Mouse (Mus musculus) gastrocnemius, postnatal 25 days (tissue): ENCODE data around the gene Sult2a3. TPM values are rescaled to one million over a fixed set of nuclear protein-coding genes. Genes with fewer than 3 reads are reported as not detected.
"Not testable (repeated sequence)": the region's sequence is repeated elsewhere in the genome, so short reads cannot be mapped to it uniquely, and the experiment has no call there.

ENCODE experiments used
- DNase-seq: peaks from one replicate; pipeline ENCODE4 v3.0.0; 2022
- long read RNA-seq, 2 experiments: library from polyadenylated mRNA; stranded (forward); transcript quantifications; one replicate each; pipeline ENCODE4 v2.0.0; 2021
- total RNA-seq, 2 experiments: library from RNA; stranded (reverse); gene quantifications; 1 replicate in 1 of 2; 2 replicates in 1 of 2; pipeline ENCODE4 v1.2.3; 2021

Sult2a3 gene
- total RNA-seq = not detected
- long read RNA-seq, experiment 1 = 0 reads
- long read RNA-seq, experiment 2 = 0 reads

GRCm38 (mm10) chr7:14122944-14123343 is at the start of gene Sult2a3:
TSS of gene Sult2a3 (minus strand) at chr7:14123044.
- no peak for DNase-seq

- DNase-seq = no peak
Measured at GRCm38 (mm10) chr7:14120436-14120835, 2.4 kb downstream of the Sult2a3 start.

- DNase-seq = not testable (repeated sequence)
Measured at GRCm38 (mm10) chr7:14119865-14120264, 3.0 kb downstream of the Sult2a3 start.

GRCm38 (mm10) chr7:14116761-14117160 is 6.1 kb downstream of the Sult2a3 start:
- DNase-seq = no peak

- not testable (repeated sequence) for DNase-seq
Measured at GRCm38 (mm10) chr7:14114471-14114870, 8.4 kb downstream of the Sult2a3 start.

GRCm38 (mm10) chr7:14047821-14048220 is 75.0 kb downstream of the Sult2a3 start:
- DNase-seq = not testable (repeated sequence)

GRCm38 (mm10) chr7:14030831-14031230 is 92.0 kb downstream of the Sult2a3 start:
- DNase-seq = not testable (repeated sequence)

Other genes starting within 250 kb of the Sult2a3 start
- gene Sult2a4, start 133.4 kb downstream of the Sult2a3 start, total RNA-seq = not detected
- not detected for gene Sult2a6, start 131.8 kb upstream of the Sult2a3 start, total RNA-seq
- gene Obox8, start 210.5 kb upstream of the Sult2a3 start, total RNA-seq = not detected